Mouse (Mus musculus): ENCODE measurements around the gene Gm9508.

GRCm38 (mm10) chr10:77663949-77664665 is 32.9 kb downstream of the Gm9508 start:
- TF ChIP-seq POLR2A (IDR thresholded peaks at IDR 0.05; ENCODE audit: insufficient read length, low read depth) = no peak
- TF ChIP-seq POLR2AphosphoS2 (IDR thresholded peaks at IDR 0.05; ENCODE audit: insufficient read length, low read depth) = no peak
- TF ChIP-seq MAX (IDR thresholded peaks at IDR 0.05; ENCODE audit: low read depth) = no peak
- no peak for TF ChIP-seq MYOD1 (IDR thresholded peaks at IDR 0.05; ENCODE audit: control insufficient read depth in 1 of 3, insufficient read length in 2 of 3, low read depth in 2 of 3)
- no peak for TF ChIP-seq CEBPB (IDR thresholded peaks at IDR 0.05; ENCODE audit: insufficient read depth, poor library complexity, severe bottlenecking)
